Mouse (Mus musculus) heart, adult 2 months (tissue): ENCODE measurements around the gene Smarca4. TPM values are rescaled to one million over a fixed set of nuclear protein-coding genes. Genes with fewer than 3 reads are reported as not detected.

Experiments used
- DNase-seq, 2 experiments: peaks; one replicate each; pipeline ENCODE4 v3.0.0; 2021
- H3K27ac ChIP-seq: fragments of 200-600 bp; 2 replicates; pipeline ENCODE4 v1.8.1; 2022
- H3K27me3 ChIP-seq: fragments of 200-500 bp; 2 replicates; pipeline ENCODE4 v1.6.1; 2012; ENCODE audit warnings: mild to moderate bottlenecking, low read length, inconsistent platforms, mixed read lengths; ENCODE audit not compliant: control insufficient read depth, insufficient read depth
- H3K36me3 ChIP-seq: fragments of 200-500 bp; 2 replicates; pipeline ENCODE4 v1.6.1; 2012; ENCODE audit warnings: low read length, inconsistent platforms; ENCODE audit not compliant: control insufficient read depth, insufficient read depth
- H3K4me1 ChIP-seq: fragments of 200-500 bp; 2 replicates; pipeline ENCODE4 v1.6.1; 2011; ENCODE audit warnings: low read length; ENCODE audit not compliant: control insufficient read depth, insufficient read depth
- H3K4me3 ChIP-seq: fragments of 200-600 bp; 2 replicates; pipeline ENCODE4 v1.8.1; 2022
- H3K79me2 ChIP-seq: fragments of 200-500 bp; replicated peaks from 2 replicates; pipeline ENCODE4 v1.6.1; 2012; ENCODE audit warnings: mild to moderate bottlenecking, inconsistent platforms, low read length, moderate library complexity, mixed read lengths; ENCODE audit not compliant: control insufficient read depth, insufficient read depth
- H3K9ac ChIP-seq: fragments of 200-500 bp; 2 replicates; pipeline ENCODE4 v1.6.1; 2012; ENCODE audit warnings: low read depth, mild to moderate bottlenecking, control low read depth, inconsistent platforms, low read length, mixed read lengths
- CTCF ChIP-seq: fragments of 200-600 bp; IDR thresholded peaks from 2 replicates; pipeline ENCODE4 v1.8.1; 2022; ENCODE audit warnings: antibody characterized with exemption, mild to moderate bottlenecking, moderate library complexity
- EP300 ChIP-seq: fragments of 200-500 bp; IDR thresholded peaks from 2 replicates; pipeline ENCODE4 v1.6.1; 2011; ENCODE audit warnings: low read depth, low read length, control low read depth; ENCODE audit not compliant: insufficient read depth
- POLR2A ChIP-seq: fragments of 200-500 bp; IDR thresholded peaks from 2 replicates; pipeline ENCODE4 v1.6.1; 2011; ENCODE audit warnings: mild to moderate bottlenecking, low read depth, low read length, control low read depth; ENCODE audit not compliant: insufficient read depth
- WGBS: fragments of 180-500 bp; shearing (Covaris S2); methylation state at CpG from one replicate; pipeline ENCODE4 v1.1.7; 2018; 5-methylcytosine and 5-hydroxymethylcytosine counted together
- intact Hi-C: fragments of 180-260 bp; cut with DNase I; formaldehyde crosslinking; loops from one replicate; pipeline ENCODE4 v1.15.1; 2025
- polyA plus RNA-seq: library from polyadenylated mRNA; depleted of rRNA; stranded (reverse); fragments of >200 nt; gene quantifications from 2 replicates; pipeline ENCODE4 v1.2.3, GENCODE M21; 2012
- total RNA-seq, 2 experiments: library from RNA; stranded (reverse); gene quantifications; 2 replicates each; pipeline ENCODE4 v1.2.3; 2021

Smarca4 gene
- total and polyA plus RNA-seq, 3 experiments = 21.5 to 47.0 (median 43.5) TPM

DNA sequence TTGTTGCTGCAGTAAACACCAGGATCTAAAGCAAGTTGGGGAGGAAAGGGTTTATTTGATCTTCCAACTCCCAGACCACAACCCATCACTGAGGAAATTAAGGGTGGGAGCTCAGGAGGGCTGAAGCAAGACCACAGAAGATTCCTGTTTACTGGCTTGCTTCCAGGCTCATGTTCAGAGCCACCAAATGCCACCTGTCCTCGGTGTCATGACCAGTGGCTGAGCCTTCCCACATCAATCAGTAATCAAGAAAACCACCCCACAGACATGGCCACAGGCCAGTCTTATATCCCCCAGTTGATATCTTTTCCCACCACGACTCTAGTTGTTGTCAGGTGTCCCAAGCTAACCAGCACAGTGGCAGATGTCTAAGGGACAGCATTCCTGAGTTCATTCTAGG, 37.3 kb downstream of the Smarca4 start:
- H3K4me3 ChIP-seq = no peak overlapping the region
- no peaks in the 10 kb centered on the region for H3K27me3 ChIP-seq
- H3K79me2 ChIP-seq = no peaks in the 10 kb centered on the region; the same call in none of the 2 replicates
- 68% methylated on average over 2 of the region's 2 CpGs for WGBS
- no peak for TF ChIP-seq CTCF
- TF ChIP-seq POLR2A = no peak
- no peak for TF ChIP-seq EP300
- H3K27ac ChIP-seq = no peak overlapping the region
- H3K9ac ChIP-seq = no peak overlapping the region
- H3K36me3 ChIP-seq = peaks cover 4% of the 10 kb centered on the region; the same call in 1 of the 2 replicates
- intact Hi-C loops = no loop called here
- no peaks in the 10 kb centered on the region; the same call in 1 of the 2 replicates for H3K4me1 ChIP-seq
- no peak for DNase-seq

DNA sequence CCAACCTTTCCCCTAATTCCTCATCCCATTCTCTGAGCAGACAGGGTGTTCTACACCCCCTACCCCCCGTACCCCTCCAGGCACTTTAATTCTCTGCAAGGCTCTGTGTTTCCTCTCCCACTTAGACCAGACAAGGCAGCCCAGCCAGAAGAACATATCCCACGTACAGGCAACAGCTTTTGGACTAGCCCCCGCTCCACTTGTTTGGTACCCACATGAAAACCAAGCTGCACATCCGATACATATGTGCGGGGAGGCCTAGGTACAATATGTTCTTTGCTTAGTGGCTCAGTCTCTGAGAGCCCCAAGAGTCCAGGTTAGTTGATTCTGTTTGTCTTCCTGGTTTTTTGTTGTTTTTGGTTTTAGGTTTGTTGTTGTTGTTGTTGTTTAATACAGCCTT, 46.1 kb downstream of the Smarca4 start:
- WGBS = 95% methylated on average over 5 of the region's 5 CpGs
- H3K4me1 ChIP-seq = no peaks in the 10 kb centered on the region
- no peak for DNase-seq
- H3K27me3 ChIP-seq = no peaks in the 10 kb centered on the region
- H3K9ac ChIP-seq = no peak overlapping the region
- H3K36me3 ChIP-seq = no peaks in the 10 kb centered on the region
- H3K4me3 ChIP-seq = no peak overlapping the region
- intact Hi-C loops = no loop called here
- no peaks in the 10 kb centered on the region for H3K79me2 ChIP-seq
- TF ChIP-seq POLR2A = no peak
- TF ChIP-seq CTCF = no peak
- no peak for TF ChIP-seq EP300
- no peak overlapping the region for H3K27ac ChIP-seq

DNA sequence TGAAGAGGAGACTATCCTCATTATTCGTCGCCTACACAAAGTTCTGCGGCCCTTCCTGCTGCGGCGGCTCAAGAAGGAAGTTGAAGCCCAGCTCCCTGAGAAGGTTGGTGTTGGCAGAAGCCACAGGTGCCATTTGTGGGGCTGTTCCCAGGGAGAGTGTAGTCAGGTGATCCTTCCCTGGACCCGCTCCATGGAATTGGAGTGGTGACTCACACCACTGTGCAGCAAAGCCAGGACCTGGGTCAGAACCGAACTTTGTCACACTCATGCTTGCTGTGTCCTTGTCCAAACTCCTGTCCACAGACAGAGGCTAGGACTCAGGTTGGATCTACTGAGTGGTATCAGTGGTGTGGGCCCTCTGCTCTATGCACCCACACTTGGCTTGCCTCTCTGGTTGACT, 53.0 kb downstream of the Smarca4 start:
- 77% methylated on average over 7 of the region's 7 CpGs for WGBS
- no peak for TF ChIP-seq EP300
- no peak for TF ChIP-seq CTCF
- TF ChIP-seq POLR2A = no peak
- Histone ChIP-seq H3K27ac (no peak overlapping the region), H3K36me3 (no peaks in the 10 kb centered on the region), H3K79me2 (no peaks in the 10 kb centered on the region), H3K4me3 (no peak overlapping the region), H3K27me3 (no peaks in the 10 kb centered on the region), H3K9ac (no peak overlapping the region), H3K4me1 (no peaks in the 10 kb centered on the region)
- intact Hi-C loops = no loop called here
- DNase-seq = peak in 1 of 2 experiments; percentile 29

DNA sequence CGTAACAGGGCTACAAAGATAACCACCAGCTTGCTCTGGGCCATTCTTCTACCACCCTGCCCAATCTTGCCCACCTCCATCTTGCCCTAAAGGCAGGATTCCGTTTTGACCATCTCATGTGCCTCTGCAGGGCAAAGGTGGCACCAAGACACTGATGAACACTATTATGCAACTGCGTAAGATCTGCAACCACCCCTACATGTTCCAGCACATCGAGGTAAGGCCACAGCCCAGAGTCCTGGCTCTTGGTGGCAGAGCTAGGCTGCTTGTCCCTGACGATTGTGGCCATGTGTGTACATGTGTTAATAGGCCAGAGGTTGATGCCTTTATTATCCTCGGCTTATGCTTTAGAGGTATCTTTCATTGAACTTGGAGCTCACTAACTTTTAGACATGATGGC, 54.4 kb downstream of the Smarca4 start:
- Histone ChIP-seq H3K27me3 (no peaks in the 10 kb centered on the region), H3K27ac (no peak overlapping the region), H3K4me3 (no peak overlapping the region), H3K9ac (no peak overlapping the region), H3K4me1 (no peaks in the 10 kb centered on the region), H3K79me2 (no peaks in the 10 kb centered on the region), H3K36me3 (no peaks in the 10 kb centered on the region)
- no peak for TF ChIP-seq POLR2A
- DNase-seq = no peak
- WGBS = 91% methylated on average over 6 of the region's 6 CpGs
- intact Hi-C loops = no loop called here

- Histone ChIP-seq H3K4me1 (no peaks in the 10 kb centered on the region), H3K27ac (no peak overlapping the region), H3K36me3 (no peaks in the 10 kb centered on the region), H3K4me3 (no peak overlapping the region), H3K79me2 (no peaks in the 10 kb centered on the region), H3K9ac (no peak overlapping the region), H3K27me3 (no peaks in the 10 kb centered on the region)
- WGBS = 92% methylated on average over 5 of the region's 5 CpGs
- intact Hi-C loops = no loop called here
- no peak for DNase-seq
- TF ChIP-seq EP300 (no peak), POLR2A (no peak), CTCF (no peak)
Measured at GRCm38 (mm10) chr9:21671753-21672152, 55.8 kb downstream of the Smarca4 start.

GRCm38 (mm10) chr9:21677706-21678105, 61.7 kb downstream of the Smarca4 start:
- no peak overlapping the region for H3K9ac ChIP-seq
- whole genome bisulfite sequencing = 94% methylated on average over 17 of the region's 17 CpGs
- no peaks in the 10 kb centered on the region for H3K4me1 ChIP-seq
- no peaks in the 10 kb centered on the region for H3K27me3 ChIP-seq
- H3K27ac ChIP-seq = no peak overlapping the region
- H3K36me3 ChIP-seq = no peaks in the 10 kb centered on the region
- intact Hi-C loops = no loop called here
- H3K4me3 ChIP-seq = no peak overlapping the region
- TF ChIP-seq POLR2A (no peak), CTCF (no peak)
- no peaks in the 10 kb centered on the region for H3K79me2 ChIP-seq
- no peak for DNase-seq
